ENCODE assay signal across 26 mouse cellular contexts in genomic region chr5:99381639-99382038, GRCm38 (mm10).
DNase-seq lines count a peak whose midpoint lies in the region; TF ChIP-seq lines count a peak whose summit lies in the region.
"Had no signal": no experiment of that assay in that cellular context is flagged by ENCODE, and none has a peak within 500 bp of the region (broad histone marks: within the 10 kb centered on the region; RNA-seq: fewer than 3 reads in every experiment).

No protein-coding gene starts in this region.

- DNase-seq in left cerebral cortex, adult 2 months (ENCODE audit: extremely low spot score in 1 of 2, low spot score in 2 of 2), result no peak
- no peak for DNase-seq in left cerebral cortex, postnatal 10 days (ENCODE audit: extremely low spot score in 1 of 2, low spot score in 2 of 2)
- peak; percentile 38 for DNase-seq in lung, postnatal 36 days
- DNase-seq in lung, adult 2 months, result no peak
- peak; percentile 48 for DNase-seq in splenic B cell, adult 2 months (ENCODE audit: low read depth, low spot score)
- no peak for DNase-seq in urinary bladder, postnatal 36 days (ENCODE audit: low spot score in 2 of 2)
- DNase-seq: adrenal gland, postnatal 36 days; cerebellum, adult 2 months; cerebellum, postnatal 14 days; forebrain, postnatal 0 days; kidney, adult 11 months; kidney, postnatal 14 days; lung, postnatal 10 days; right cerebral cortex, postnatal 4 days; thymus, postnatal 14 days had no signal

- TF ChIP-seq POLR2A in lung, adult 2 months (IDR thresholded peaks at IDR 0.05; ENCODE audit: borderline replicate concordance, extremely low read depth, low read depth, low read length), result no peak

- H3K79me2 ChIP-seq in macrophage (ENCODE audit: inconsistent target), result no peaks in the 10 kb centered on the region

- H3K4me1 ChIP-seq in lung, adult 2 months (ENCODE audit: control insufficient read depth, insufficient read depth, low read length), result peaks cover 4% of the 10 kb centered on the region

- TF ChIP-seq CTCF in left cerebral cortex, adult 2 months (IDR thresholded peaks at IDR 0.05), result no peak
- TF ChIP-seq CTCF in lung, adult 2 months (IDR thresholded peaks at IDR 0.05; ENCODE audit: insufficient read depth, low read length), result no peak

- intact Hi-C loops in left cerebral cortex, adult 2 months (cut with DNase I), result loop anchor here (5.0 to 10.0 kb wide), 2 partner anchors 216 to 513 kb away; no protein-coding TSS in a partner anchor
- intact Hi-C loops in left cerebral cortex, postnatal 10 days (cut with DNase I), result no loop called here

- no peaks in the 10 kb centered on the region for H3K36me3 ChIP-seq in macrophage (ENCODE audit: inconsistent target)
- H3K36me3 ChIP-seq in splenic B cell, adult 2 months (ENCODE audit: control insufficient read depth, insufficient read depth, low read length, poor library complexity, severe bottlenecking), result no peaks in the 10 kb centered on the region
- H3K36me3 ChIP-seq: forebrain, embryonic 12.5 days; heart, embryonic 10.5 days; heart, embryonic 15.5 days; hindbrain, embryonic 12.5 days; liver, embryonic 15.5 days; midbrain, embryonic 15.5 days; neural tube, embryonic 12.5 days had no signal

- H3K4me3 ChIP-seq in left cerebral cortex, adult 2 months, result no peak overlapping the region
- no peak overlapping the region for H3K4me3 ChIP-seq in lung, adult 2 months (replicated peaks; ENCODE audit: extremely low read depth, low read depth, low read length)
- H3K4me3 ChIP-seq in macrophage (ENCODE audit: inconsistent target), result no peak overlapping the region
- H3K4me3 ChIP-seq: erythroblast, embryonic 14.5 days; forebrain, embryonic 12.5 days; heart, embryonic 10.5 days; heart, embryonic 15.5 days; hindbrain, embryonic 12.5 days; liver, embryonic 15.5 days; midbrain, embryonic 15.5 days; myocyte; neural tube, embryonic 12.5 days had no signal

- no peaks in the 10 kb centered on the region for H3K27me3 ChIP-seq in splenic B cell, adult 2 months (ENCODE audit: control insufficient read depth, insufficient read depth, low read length, poor library complexity, severe bottlenecking)
- H3K27me3 ChIP-seq: heart, embryonic 15.5 days; liver, embryonic 15.5 days had no signal

- WGBS in lung, adult 2 months, result 91% methylated on average over 2 of the region's 2 CpGs
- WGBS in macrophage (ENCODE audit: missing documents), result 27% methylated on average over 2 of the region's 2 CpGs

- H3K27ac ChIP-seq in left cerebral cortex, adult 2 months, result 0 out of 2 replicates have a peak overlapping the region, but pooled peaks have one; percentile 20
- peak overlapping the region; percentile 97 for H3K27ac ChIP-seq in macrophage
- H3K27ac ChIP-seq: forebrain, embryonic 12.5 days; heart, embryonic 10.5 days; heart, embryonic 15.5 days; hindbrain, embryonic 12.5 days; hindbrain, postnatal 0 days; liver, embryonic 15.5 days; midbrain, embryonic 15.5 days; neural tube, embryonic 12.5 days had no signal

Comparison
In these comparisons a context has a peak if more than half of its experiments do, and no peak if none do; other contexts are left out.
1. DNase-seq: peak in lung, postnatal 36 days (single experiment) and splenic B cell, adult 2 months (single experiment); none in left cerebral cortex, adult 2 months (0 of 2), left cerebral cortex, postnatal 10 days (0 of 2), lung, adult 2 months (single experiment) and urinary bladder, postnatal 36 days (0 of 2).